Mouse (Mus musculus) spleen, adult 2 months (tissue): ENCODE measurements around the gene Zbtb7a. TPM values are rescaled to one million over a fixed set of nuclear protein-coding genes. Genes with fewer than 3 reads are reported as not detected.

ENCODE experiments used
- DNase-seq, 2 experiments: peaks; one replicate each; pipeline versions ENCODE4 v3.0.0 to v3.0.0-alpha.2; 2012 to 2021; ENCODE audit warnings: low spot score in 2 of 2, low read depth in 1 of 2
- H3K27ac ChIP-seq: fragments of 200-500 bp; 2 replicates; pipeline ENCODE4 v1.5.1; 2012; ENCODE audit warnings: low read length, inconsistent platforms; ENCODE audit not compliant: insufficient read depth
- H3K27me3 ChIP-seq: fragments of 200-500 bp; 2 replicates; pipeline ENCODE4 v1.6.1; 2012; ENCODE audit warnings: mild to moderate bottlenecking, moderate library complexity, low read length, inconsistent platforms; ENCODE audit not compliant: control insufficient read depth, insufficient read depth
- H3K36me3 ChIP-seq: fragments of 200-500 bp; 2 replicates; pipeline ENCODE4 v1.6.1; 2012; ENCODE audit warnings: mild to moderate bottlenecking, low read length, inconsistent platforms; ENCODE audit not compliant: control insufficient read depth, insufficient read depth
- H3K4me1 ChIP-seq: fragments of 200-500 bp; 2 replicates; pipeline ENCODE4 v1.6.1; 2011; ENCODE audit warnings: inconsistent platforms; ENCODE audit not compliant: control insufficient read depth, insufficient read depth, insufficient read length
- H3K4me3 ChIP-seq: fragments of 200-500 bp; 2 replicates; pipeline ENCODE4 v1.5.1; 2011; ENCODE audit warnings: mild to moderate bottlenecking, inconsistent platforms; ENCODE audit not compliant: insufficient read depth, insufficient read length; ENCODE audit errors: extremely low read depth
- CTCF ChIP-seq: fragments of 200-500 bp; IDR thresholded peaks from 2 replicates; pipeline ENCODE4 v1.5.1; 2011; ENCODE audit warnings: mild to moderate bottlenecking, inconsistent platforms; ENCODE audit not compliant: insufficient read depth, insufficient read length, insufficient replicate concordance; ENCODE audit errors: extremely low read depth
- POLR2A ChIP-seq: fragments of 200-500 bp; IDR thresholded peaks from 2 replicates; pipeline ENCODE4 v1.6.1; 2011; ENCODE audit warnings: low read depth, low read length, inconsistent platforms
- WGBS: fragments of 180-500 bp; shearing (Covaris S2); methylation state at CpG from one replicate; pipeline ENCODE4 v1.1.7; 2018; 5-methylcytosine and 5-hydroxymethylcytosine counted together
- polyA plus RNA-seq: library from polyadenylated mRNA; depleted of rRNA; stranded (reverse); fragments of >200 nt; gene quantifications from 2 replicates; pipeline ENCODE4 v1.2.3, GENCODE M21; 2012

The Zbtb7a gene
- polyA plus RNA-seq, 1 experiment = 64.6 TPM

- peaks cover 14% of the 10 kb centered on the region; the same call in 1 of the 2 replicates for H3K4me1 ChIP-seq
- peak overlapping the region; percentile 30 for H3K27ac ChIP-seq
- H3K36me3 ChIP-seq = peaks cover 31% of the 10 kb centered on the region
- no peak for DNase-seq
- 14% methylated on average over 13 of the region's 13 CpGs for WGBS
- no peaks in the 10 kb centered on the region for H3K27me3 ChIP-seq
- TF ChIP-seq POLR2A (no peak), CTCF (no peak)
- H3K4me3 ChIP-seq = peak overlapping the region; percentile 25; the same call in 1 of the 2 replicates
Measured at GRCm38 (mm10) chr10:81175936-81176465, 41.0 kb downstream of the Zbtb7a start.

- peak within 1 kb of the TSS; percentile 90 for H3K27ac ChIP-seq
- DNase-seq = peak; percentile 92 to 98
- H3K27me3 ChIP-seq = no peaks in the 10 kb centered on the region
- peaks cover 14% of the 10 kb centered on the region; the same call in 1 of the 2 replicates for H3K4me1 ChIP-seq
- WGBS = under 1% methylated on average over 76 of the region's 77 CpGs
- TF ChIP-seq CTCF (no peak), POLR2A (peak; percentile 96)
- peaks cover 37% of the 10 kb centered on the region for H3K36me3 ChIP-seq
- peak within 1 kb of the TSS; percentile 80 for H3K4me3 ChIP-seq
Measured at GRCm38 (mm10) chr10:81176466-81177271, 41.6 kb downstream of the Zbtb7a start, which contains the start of gene Eef2. Gene Eef2, plus strand, starts transcription at chr10:81176631.

- TF ChIP-seq CTCF = no peak
- no peak for TF ChIP-seq POLR2A
- no peak for DNase-seq
- peaks cover 44% of the 10 kb centered on the region for H3K36me3 ChIP-seq
- no peaks in the 10 kb centered on the region for H3K27me3 ChIP-seq
- 13% methylated on average over 16 of the region's 16 CpGs for whole genome bisulfite sequencing
- H3K27ac ChIP-seq = peak overlapping the region; percentile 90; the same call in 1 of the 2 replicates
- H3K4me3 ChIP-seq = peak overlapping the region; percentile 80
- H3K4me1 ChIP-seq = peaks cover 14% of the 10 kb centered on the region; the same call in 1 of the 2 replicates
Measured at GRCm38 (mm10) chr10:81177491-81177925, 42.5 kb downstream of the Zbtb7a start.

- Histone ChIP-seq H3K36me3 (peaks cover 44% of the 10 kb centered on the region), H3K27ac (no peak overlapping the region), H3K4me1 (peaks cover 14% of the 10 kb centered on the region; the same call in 1 of the 2 replicates), H3K4me3 (peak overlapping the region; percentile 80; the same call in 1 of the 2 replicates), H3K27me3 (no peaks in the 10 kb centered on the region)
- no peak for TF ChIP-seq CTCF
- peak in 1 of 2 experiments; percentile 51 for DNase-seq
- 69% methylated on average over 14 of the region's 14 CpGs for WGBS
Measured at GRCm38 (mm10) chr10:81177958-81178712, 43.1 kb downstream of the Zbtb7a start.

GRCm38 (mm10) chr10:81178927-81179326 lies 43.9 kb downstream of the Zbtb7a start:
- no peaks in the 10 kb centered on the region for H3K27me3 ChIP-seq
- peaks cover 16% of the 10 kb centered on the region; the same call in 1 of the 2 replicates for H3K4me1 ChIP-seq
- H3K36me3 ChIP-seq = peaks cover 44% of the 10 kb centered on the region
- 91% methylated on average over 11 of the region's 11 CpGs for WGBS
- no peak for DNase-seq
- no peak overlapping the region for H3K27ac ChIP-seq
- TF ChIP-seq CTCF (no peak), POLR2A (no peak)
- H3K4me3 ChIP-seq = no peak overlapping the region

GRCm38 (mm10) chr10:81179451-81180342 lies 44.7 kb downstream of the Zbtb7a start:
- Histone ChIP-seq H3K4me1 (peaks cover 15% of the 10 kb centered on the region; the same call in 1 of the 2 replicates), H3K36me3 (peaks cover 47% of the 10 kb centered on the region), H3K27me3 (no peaks in the 10 kb centered on the region), H3K27ac (no peak overlapping the region), H3K4me3 (no peak overlapping the region)
- no peak for TF ChIP-seq CTCF
- no peak for DNase-seq
- WGBS = 91% methylated on average over 32 of the region's 32 CpGs
